Mouse (Mus musculus) G1E (cell line): ENCODE results near the gene Fbxl14.
"Not testable (repeated sequence)": the region's sequence is repeated elsewhere in the genome, so short reads cannot be mapped to it uniquely, and the experiment has no call there.

Experiments used
- CTCF ChIP-seq: IDR thresholded peaks from 2 replicates; pipeline ENCODE4 v1.5.1; 2012; ENCODE audit warnings: low read depth, low read length, inconsistent platforms, mixed read lengths
- GATA1 ChIP-seq: IDR thresholded peaks from 2 replicates; pipeline ENCODE4 v1.6.1; 2012; ENCODE audit warnings: borderline replicate concordance, low read length, inconsistent platforms, mixed read lengths
- GATA2 ChIP-seq: IDR thresholded peaks from 2 replicates; pipeline ENCODE4 v1.6.1; 2012; ENCODE audit warnings: low read depth, low read length, inconsistent platforms, borderline replicate concordance
- TAL1 ChIP-seq: conservative IDR thresholded peaks from 2 replicates; pipeline ENCODE4 v1.6.1; 2012; ENCODE audit warnings: low read depth, low read length, inconsistent platforms, mixed read lengths

DNA sequence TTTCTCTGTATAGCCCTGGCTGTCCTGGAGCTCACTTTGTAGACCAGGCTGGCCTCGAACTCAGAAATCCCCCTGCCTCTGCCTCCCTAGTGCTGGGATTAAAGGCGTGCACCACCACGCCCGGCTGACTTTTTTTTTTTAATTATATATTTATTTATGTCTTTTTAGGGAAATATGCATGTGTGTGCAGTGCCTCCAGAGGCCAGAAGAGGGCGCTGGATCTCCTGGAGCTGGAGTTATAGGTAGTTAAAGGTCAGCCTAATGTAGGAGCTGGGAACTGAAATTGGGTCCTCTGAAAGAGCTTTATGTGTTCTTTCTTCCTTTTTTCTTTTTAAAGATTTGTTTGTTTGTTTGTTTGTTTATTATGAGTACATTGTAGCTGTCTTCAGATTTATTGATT lies 36.7 kb upstream of the Fbxl14 start:
- TF ChIP-seq CTCF, GATA2, TAL1, GATA1: not testable (repeated sequence)
